Mouse (Mus musculus) forebrain, embryonic 12.5 days (tissue): ENCODE data around the gene Ormdl3. TPM values are rescaled to one million over a fixed set of nuclear protein-coding genes. Genes with fewer than 3 reads are reported as not detected.

Experiments
- ATAC-seq: fragments of 200-750 bp; cut with Nextera tagmentation; 2 replicates; pipeline ENCODE4 v1.8.0; 2017; ENCODE audit warnings: moderate TSS enrichment; ENCODE audit not compliant: low FRiP score
- H3K27ac ChIP-seq: fragments of 300-500 bp; sonication (generic); 2 replicates; pipeline ENCODE4 v1.5.1; 2016; ENCODE audit warnings: mild to moderate bottlenecking
- H3K27me3 ChIP-seq: fragments of 300-500 bp; sonication (generic); 2 replicates; pipeline ENCODE4 v1.6.1; 2016; ENCODE audit warnings: mild to moderate bottlenecking
- H3K36me3 ChIP-seq: fragments of 300-500 bp; sonication (generic); replicated peaks from 2 replicates; pipeline ENCODE4 v1.6.1; 2016; ENCODE audit warnings: mild to moderate bottlenecking
- H3K4me1 ChIP-seq: fragments of 300-500 bp; sonication (generic); 2 replicates; pipeline ENCODE4 v1.6.1; 2016
- H3K4me2 ChIP-seq: fragments of 300-500 bp; sonication (generic); 2 replicates; pipeline ENCODE4 v1.6.1; 2016; ENCODE audit warnings: mild to moderate bottlenecking, moderate library complexity
- H3K4me3 ChIP-seq: fragments of 300-500 bp; sonication (generic); replicated peaks from 2 replicates; pipeline ENCODE4 v1.5.1; 2016; ENCODE audit warnings: mild to moderate bottlenecking
- H3K9ac ChIP-seq: fragments of 300-500 bp; sonication (generic); 2 replicates; pipeline ENCODE4 v1.6.1; 2016; ENCODE audit warnings: mild to moderate bottlenecking
- H3K9me3 ChIP-seq: fragments of 300-500 bp; sonication (generic); 2 replicates; pipeline ENCODE4 v1.6.1; 2016
- WGBS: fragments of 180-500 bp; shearing (Covaris S2); methylation state at CpG from one replicate; pipeline ENCODE4 v1.1.7; 2016; 5-methylcytosine and 5-hydroxymethylcytosine counted together
- polyA plus RNA-seq: library from polyadenylated mRNA; unstranded; fragments of >200 nt; fragmentation: Nextera tagmentation; extraction: Ambion mirVana; gene quantifications from 2 replicates; pipeline ENCODE4 v1.2.1, GENCODE M21; 2016

Ormdl3 gene
- polyA plus RNA-seq, 1 experiment from 2014 or later: 67.4 TPM

DNA sequence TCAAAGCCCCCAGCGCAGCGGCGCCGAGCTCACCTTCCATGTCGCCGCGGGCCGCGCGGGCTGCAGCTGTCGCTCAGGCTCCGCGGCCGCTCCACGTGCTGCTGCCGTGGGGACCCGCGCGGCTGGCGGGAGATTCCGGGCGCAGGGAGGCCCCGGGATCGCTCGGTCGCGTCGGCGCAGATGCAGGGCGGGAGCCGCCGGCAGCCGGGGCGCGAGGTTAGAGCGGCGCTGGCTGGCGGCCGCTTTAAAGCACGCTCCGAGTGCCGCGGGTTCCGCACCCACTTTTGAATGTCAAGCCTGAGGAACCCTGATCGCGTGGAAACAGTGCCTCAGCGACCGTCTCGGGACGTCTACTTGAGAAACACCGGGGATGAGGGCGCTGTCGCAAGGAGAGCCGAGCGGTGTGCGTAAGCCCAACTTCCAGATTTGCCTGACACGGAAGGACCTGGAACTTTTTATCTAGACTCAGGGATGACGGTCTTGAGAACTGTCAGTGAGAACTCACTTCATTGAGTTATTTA, 41.4 kb downstream of the Ormdl3 start, which contains the start of gene Ikzf3:
Ikzf3 (minus strand) TSS at position 321 of the 521 bp plus-strand sequence.
- Histone ChIP-seq H3K27ac (no peak within 1 kb of the TSS), H3K9me3 (no peaks in the 10 kb centered on the region), H3K4me3 (peak within 1 kb of the TSS; percentile 43), H3K4me2 (peak within 1 kb of the TSS; percentile 76), H3K9ac (peak within 1 kb of the TSS; percentile 56), H3K4me1 (peaks cover 12% of the 10 kb centered on the region), H3K36me3 (no peaks in the 10 kb centered on the region), H3K27me3 (peaks cover 80% of the 10 kb centered on the region)
- ATAC-seq: no peak
- WGBS: 1% methylated on average over 58 of the region's 58 CpGs

GRCm38 (mm10) chr11:98544890-98545677, 42.1 kb downstream of the Ormdl3 start:
- no peak overlapping the region for H3K27ac ChIP-seq
- peak overlapping the region; percentile 56 for H3K9ac ChIP-seq
- 0 out of 2 replicates have a peak, but pooled peaks cover under 1% of the 10 kb centered on the region for H3K9me3 ChIP-seq
- ATAC-seq: no peak
- peak overlapping the region; percentile 43 for H3K4me3 ChIP-seq
- peaks cover 74% of the 10 kb centered on the region for H3K27me3 ChIP-seq
- peak overlapping the region; percentile 76 for H3K4me2 ChIP-seq
- H3K4me1 ChIP-seq: peaks cover 8% of the 10 kb centered on the region
- no peaks in the 10 kb centered on the region for H3K36me3 ChIP-seq
- 2% methylated on average over 16 of the region's 16 CpGs for WGBS

DNA sequence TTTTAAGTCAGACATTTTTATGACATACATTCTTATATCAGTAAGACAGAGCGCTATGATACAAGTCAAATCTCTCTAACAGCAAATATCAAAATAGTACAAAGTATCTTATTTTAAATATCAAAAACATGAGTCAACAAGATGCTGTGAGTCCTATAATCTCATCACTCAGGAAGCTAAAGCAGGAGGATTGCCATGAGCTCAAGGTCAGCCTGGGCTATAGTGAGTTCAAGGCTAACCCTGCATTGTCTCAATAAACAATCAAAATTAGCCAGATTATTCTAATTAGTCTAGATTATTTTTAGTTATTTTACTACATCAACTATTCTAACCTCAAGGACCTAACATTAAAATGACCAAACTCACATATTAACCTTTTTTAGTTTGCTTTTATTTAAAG, 43.8 kb downstream of the Ormdl3 start:
- Histone ChIP-seq H3K4me3 (no peak overlapping the region), H3K27me3 (peaks cover 57% of the 10 kb centered on the region), H3K36me3 (no peaks in the 10 kb centered on the region), H3K27ac (no peak overlapping the region), H3K9ac (no peak overlapping the region), H3K4me1 (peaks cover 8% of the 10 kb centered on the region), H3K9me3 (0 out of 2 replicates have a peak, but pooled peaks cover 3% of the 10 kb centered on the region), H3K4me2 (no peak overlapping the region)
- 83% methylated on average over 1 of the region's 1 CpGs for WGBS
- no peak for ATAC-seq

GRCm38 (mm10) chr11:98542553-98542952, 44.6 kb downstream of the Ormdl3 start:
- Histone ChIP-seq H3K4me2 (no peak overlapping the region), H3K9me3 (0 out of 2 replicates have a peak, but pooled peaks cover 3% of the 10 kb centered on the region), H3K27ac (no peak overlapping the region), H3K36me3 (no peaks in the 10 kb centered on the region), H3K4me1 (peaks cover 8% of the 10 kb centered on the region), H3K27me3 (peaks cover 48% of the 10 kb centered on the region), H3K9ac (no peak overlapping the region), H3K4me3 (no peak overlapping the region)
- no peak for ATAC-seq
- 76% methylated on average over 8 of the region's 8 CpGs for WGBS

GRCm38 (mm10) chr11:98540319-98540718, 46.8 kb downstream of the Ormdl3 start:
- ATAC-seq: no peak
- Histone ChIP-seq H3K27me3 (peaks cover 27% of the 10 kb centered on the region), H3K36me3 (no peaks in the 10 kb centered on the region), H3K4me3 (no peak overlapping the region), H3K9me3 (0 out of 2 replicates have a peak, but pooled peaks cover 3% of the 10 kb centered on the region), H3K4me2 (no peak overlapping the region), H3K27ac (no peak overlapping the region), H3K9ac (no peak overlapping the region), H3K4me1 (peaks cover 2% of the 10 kb centered on the region)
- WGBS: 88% methylated on average over 5 of the region's 5 CpGs

- peaks cover 26% of the 10 kb centered on the region for H3K27me3 ChIP-seq
- H3K9me3 ChIP-seq: 0 out of 2 replicates have a peak, but pooled peaks cover 3% of the 10 kb centered on the region
- no peak overlapping the region for H3K4me2 ChIP-seq
- no peak overlapping the region for H3K9ac ChIP-seq
- H3K36me3 ChIP-seq: no peaks in the 10 kb centered on the region
- H3K4me1 ChIP-seq: no peaks in the 10 kb centered on the region
- ATAC-seq: no peak
- H3K27ac ChIP-seq: no peak overlapping the region
- H3K4me3 ChIP-seq: no peak overlapping the region
Measured at GRCm38 (mm10) chr11:98537480-98538034, 49.6 kb downstream of the Ormdl3 start.

Other genes starting within 250 kb of the Ormdl3 start
- 3.0 and 3.1 TPM in 2 replicates for gene Ppp1r1b, start 239.0 kb downstream of the Ormdl3 start, polyA plus RNA-seq
- gene Stard3, start 229.0 kb downstream of the Ormdl3 start, polyA plus RNA-seq: 42.0 and 42.5 TPM in 2 replicates
- gene Tcap, start 203.6 kb downstream of the Ormdl3 start, polyA plus RNA-seq: 0.20 and 0.36 TPM in 2 replicates
- gene Pnmt, start 200.9 kb downstream of the Ormdl3 start, polyA plus RNA-seq: 0.17 TPM in 1 of 2 replicates, not detected in the other
- gene Pgap3, start 186.9 kb downstream of the Ormdl3 start, polyA plus RNA-seq: 7.7 and 8.3 TPM in 2 replicates
- gene Erbb2, start 174.9 kb downstream of the Ormdl3 start, polyA plus RNA-seq: 16.4 and 17.8 TPM in 2 replicates
- 142 and 154 TPM in 2 replicates for gene Mien1, start 148.4 kb downstream of the Ormdl3 start, polyA plus RNA-seq
- 1.1 and 1.6 TPM in 2 replicates for gene Grb7, start 141.0 kb downstream of the Ormdl3 start, polyA plus RNA-seq
- 0.04 TPM in 1 of 2 replicates, not detected in the other for gene Ikzf3, start 41.3 kb downstream of the Ormdl3 start, polyA plus RNA-seq
- 0.17 TPM in 1 of 2 replicates, not detected in the other for gene Zpbp2, start 36.3 kb downstream of the Ormdl3 start, polyA plus RNA-seq
- gene Lrrc3c, start 10.9 kb upstream of the Ormdl3 start, polyA plus RNA-seq: not detected in 2 replicates
- 1.2 and 1.4 TPM in 2 replicates for gene Gm12355, start 38.3 kb upstream of the Ormdl3 start, polyA plus RNA-seq
- gene Gsdma3, start 39.0 kb upstream of the Ormdl3 start, polyA plus RNA-seq: not detected in 2 replicates
- not detected in 2 replicates for gene Gsdma2, start 59.4 kb upstream of the Ormdl3 start, polyA plus RNA-seq
- gene Gsdma, start 77.0 kb upstream of the Ormdl3 start, polyA plus RNA-seq: not detected in 2 replicates
- 234 and 239 TPM in 2 replicates for gene Psmd3, start 95.2 kb upstream of the Ormdl3 start, polyA plus RNA-seq
- gene Csf3, start 113.9 kb upstream of the Ormdl3 start, polyA plus RNA-seq: 0.14 TPM in 1 of 2 replicates, not detected in the other
- 88.1 and 95.0 TPM in 2 replicates for gene Med24, start 142.1 kb upstream of the Ormdl3 start, polyA plus RNA-seq
- gene Thra, start 153.3 kb upstream of the Ormdl3 start, polyA plus RNA-seq: 53.4 and 59.8 TPM in 2 replicates
- gene Nr1d1, start 188.0 kb upstream of the Ormdl3 start, polyA plus RNA-seq: 2.1 and 2.2 TPM in 2 replicates
- 39.3 and 39.9 TPM in 2 replicates for gene Msl1, start 208.1 kb upstream of the Ormdl3 start, polyA plus RNA-seq
- gene Casc3, start 217.5 kb upstream of the Ormdl3 start, polyA plus RNA-seq: 63.2 and 67.4 TPM in 2 replicates
- gene Rapgefl1, start 249.4 kb upstream of the Ormdl3 start, polyA plus RNA-seq: 1.5 and 1.6 TPM in 2 replicates